Mouse (Mus musculus) cerebellum, postnatal 14 days (tissue): ENCODE results near the gene Llgl1.
A peak's percentile ranks its signal among the peaks of the same experiment; 100 is the strongest.

Experiments
- DNase-seq, 2 experiments: peaks; one replicate each; pipeline ENCODE4 v3.0.0; 2021; ENCODE audit warnings: mixed read lengths in 2 of 2

The Llgl1 gene

GRCm38 (mm10) chr11:60699524-60700075 lies at the start of gene Llgl1:
Gene Llgl1 (plus strand): TSS chr11:60699723.
- DNase-seq = peak; percentile 91 to 93

- DNase-seq = peak; percentile 2 to 6
These were observed 3.4 kb upstream of the Llgl1 start for GRCm38 (mm10) chr11:60696165-60696564.

- DNase-seq = peak; percentile 1 to 8
These were observed 2.0 kb upstream of the Llgl1 start for GRCm38 (mm10) chr11:60697561-60697960.

GRCm38 (mm10) chr11:60698806-60699523 lies 558 bp upstream of the Llgl1 start:
- peak; percentile 49 to 57 for DNase-seq

GRCm38 (mm10) chr11:60700320-60701185 lies 1.0 kb downstream of the Llgl1 start:
- DNase-seq = peak; percentile 7 to 11

GRCm38 (mm10) chr11:60701611-60702010 lies 2.1 kb downstream of the Llgl1 start:
- peak; percentile 20 to 42 for DNase-seq

- DNase-seq = peak; percentile 77 to 89
These were observed 3.6 kb downstream of the Llgl1 start for GRCm38 (mm10) chr11:60703131-60703530.

- peak; percentile 4 to 11 for DNase-seq
These were observed 4.7 kb downstream of the Llgl1 start for GRCm38 (mm10) chr11:60704023-60704880.

- DNase-seq = peak in 1 of 2 experiments; percentile 4
These were observed 5.7 kb downstream of the Llgl1 start for GRCm38 (mm10) chr11:60705255-60705654.

- DNase-seq = no peak
These were observed 6.6 kb downstream of the Llgl1 start for GRCm38 (mm10) chr11:60706076-60706475.

- DNase-seq = peak in 1 of 2 experiments; percentile 10
These were observed 7.4 kb downstream of the Llgl1 start for GRCm38 (mm10) chr11:60706696-60707480.

GRCm38 (mm10) chr11:60707672-60708071 lies 8.1 kb downstream of the Llgl1 start:
- DNase-seq = peak; percentile 35 to 44

- DNase-seq = peak in 1 of 2 experiments; percentile 1
These were observed 9.1 kb downstream of the Llgl1 start for GRCm38 (mm10) chr11:60708631-60709030.

- DNase-seq = peak in 1 of 2 experiments; percentile 3
These were observed 10.2 kb downstream of the Llgl1 start for GRCm38 (mm10) chr11:60709481-60710465.

- DNase-seq = peak in 1 of 2 experiments; percentile 1
These were observed 11.7 kb downstream of the Llgl1 start for GRCm38 (mm10) chr11:60711218-60711617.

- peak in 1 of 2 experiments; percentile 1 for DNase-seq
These were observed 12.5 kb downstream of the Llgl1 start for GRCm38 (mm10) chr11:60712040-60712439.

GRCm38 (mm10) chr11:60712639-60713255 lies 13.2 kb downstream of the Llgl1 start:
- DNase-seq = peak in 1 of 2 experiments; percentile 2

GRCm38 (mm10) chr11:60715833-60716232 lies 16.3 kb downstream of the Llgl1 start:
- DNase-seq = no peak

GRCm38 (mm10) chr11:60719263-60719662 lies 19.7 kb downstream of the Llgl1 start:
- no peak for DNase-seq
